Mouse (Mus musculus): Measurements from ENCODE around the gene Olfr1497. TPM values are rescaled to one million over a fixed set of nuclear protein-coding genes. Genes with fewer than 3 reads are reported as not detected.
"Not testable (repeated sequence)": the region's sequence is repeated elsewhere in the genome, so short reads cannot be mapped to it uniquely, and the experiment has no call there.

Olfr1497 gene
- not detected in 2 replicates for polyA plus RNA-seq (2015; fragmentation: Nextera tagmentation; extraction: Ambion mirVana)

DNA sequence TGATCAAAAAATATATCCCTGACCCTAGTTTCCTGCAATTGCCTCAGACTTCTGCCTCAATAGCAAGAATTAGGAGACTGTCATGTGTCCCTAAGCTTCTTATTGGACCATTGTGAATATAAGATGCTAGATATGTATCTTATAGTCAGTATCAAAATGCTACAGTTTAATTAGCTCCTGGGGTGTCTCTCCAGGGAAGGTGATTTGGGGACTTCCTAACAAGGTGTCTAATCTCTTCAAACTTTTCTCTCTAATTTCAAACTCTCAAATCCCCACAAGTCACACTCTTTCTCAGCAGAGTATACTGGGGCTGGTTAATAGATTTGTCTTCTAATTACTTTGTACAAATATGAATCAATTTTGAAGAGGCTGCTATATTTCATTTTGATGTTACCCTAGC, at the start of gene Olfr1497:
Gene Olfr1497 (minus strand): TSS at position 101 of the 400 bp plus-strand sequence.
- H3K27ac ChIP-seq (replicated peaks), result no peak within 1 kb of the TSS
- H3K27me3 ChIP-seq, result no peaks in the 10 kb centered on the region
- ATAC-seq (replicated peaks), result no peak
- no peaks in the 10 kb centered on the region for H3K9me3 ChIP-seq
- H3K4me3 ChIP-seq, result no peak within 1 kb of the TSS
- no peak within 1 kb of the TSS for H3K9ac ChIP-seq (replicated peaks)
- no peaks in the 10 kb centered on the region for H3K4me1 ChIP-seq
- H3K36me3 ChIP-seq, result no peaks in the 10 kb centered on the region
- no peak within 1 kb of the TSS for H3K4me2 ChIP-seq (replicated peaks)

DNA sequence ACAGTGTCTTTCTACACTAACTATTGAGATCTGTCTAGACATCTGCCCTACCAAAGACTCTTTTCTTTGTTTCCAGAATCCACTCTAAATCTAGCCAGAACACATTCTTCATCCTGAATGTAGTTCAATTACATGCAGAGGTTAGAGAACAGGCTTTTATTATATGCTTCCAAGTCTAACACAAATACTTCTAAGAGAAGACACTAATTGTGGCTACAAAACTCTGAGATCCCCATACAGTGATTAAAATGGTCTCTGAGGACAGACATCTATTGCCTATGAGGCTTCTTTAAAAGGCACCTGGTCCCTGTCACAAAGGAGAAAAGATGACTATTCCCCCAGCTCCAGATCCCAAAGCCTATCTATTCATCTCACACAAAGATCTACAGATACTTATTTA, 32.4 kb upstream of the Olfr1497 start, which contains the start of gene Olfr1500:
Gene Olfr1500 (minus strand): TSS at position 101 of the 400 bp plus-strand sequence.
- Histone ChIP-seq H3K4me2 (replicated peaks) (no peak within 1 kb of the TSS), H3K9me3 (no peaks in the 10 kb centered on the region), H3K27me3 (no peaks in the 10 kb centered on the region), H3K36me3 (no peaks in the 10 kb centered on the region), H3K4me1 (no peaks in the 10 kb centered on the region), H3K27ac (replicated peaks) (no peak within 1 kb of the TSS), H3K9ac (replicated peaks) (no peak within 1 kb of the TSS), H3K4me3 (no peak within 1 kb of the TSS)
- ATAC-seq (replicated peaks), result no peak

DNA sequence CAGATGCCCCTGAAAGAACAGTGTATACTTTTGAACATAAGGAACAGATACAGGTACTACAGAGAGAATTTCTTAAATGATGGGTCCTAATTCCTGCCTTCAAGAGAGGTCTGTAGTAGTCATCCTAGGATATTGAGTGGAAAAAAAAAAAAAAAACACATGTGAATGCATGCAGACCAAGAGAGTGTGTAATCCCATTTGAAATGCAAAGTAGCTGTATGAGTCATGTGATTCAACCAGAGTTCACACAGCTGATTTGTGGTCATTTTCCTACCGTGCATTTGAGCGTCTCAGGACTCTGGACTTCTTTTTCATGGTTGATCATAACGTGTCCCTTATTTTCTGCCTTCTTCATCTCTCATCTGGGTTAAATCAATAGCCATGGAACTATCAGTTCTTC, 30.4 kb upstream of the Olfr1497 start:
- no peak for ATAC-seq (replicated peaks)
- H3K4me1 ChIP-seq, result no peaks in the 10 kb centered on the region
- H3K9ac ChIP-seq (replicated peaks), result no peak overlapping the region
- H3K4me3 ChIP-seq, result no peak overlapping the region
- no peaks in the 10 kb centered on the region for H3K27me3 ChIP-seq
- no peaks in the 10 kb centered on the region for H3K9me3 ChIP-seq
- no peaks in the 10 kb centered on the region for H3K36me3 ChIP-seq
- no peak overlapping the region for H3K27ac ChIP-seq (replicated peaks)
- WGBS, result 65% methylated on average over 3 of the region's 3 CpGs
- H3K4me2 ChIP-seq (replicated peaks), result no peak overlapping the region

DNA sequence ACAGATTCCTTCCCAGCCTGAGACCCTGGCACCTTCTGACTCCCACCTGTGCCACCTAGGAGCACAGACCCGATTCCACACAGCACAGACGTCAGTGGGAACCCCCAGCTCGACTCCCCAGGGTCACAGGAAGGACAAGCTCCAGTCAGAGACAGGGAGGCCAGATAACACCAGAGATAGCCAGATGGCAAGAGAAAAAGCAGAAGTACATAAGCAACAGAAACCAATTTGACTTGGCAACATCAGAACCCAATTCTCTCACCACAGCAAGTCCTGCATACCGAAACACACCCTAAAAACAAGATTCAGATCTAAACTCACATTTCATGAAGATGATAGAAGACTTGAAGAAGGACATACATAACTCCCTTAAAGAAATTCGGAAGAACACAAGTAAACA, 22.8 kb upstream of the Olfr1497 start:
- no peaks in the 10 kb centered on the region for H3K36me3 ChIP-seq
- H3K27ac ChIP-seq (replicated peaks), result no peak overlapping the region
- WGBS, result 64% methylated on average over 5 of the region's 5 CpGs
- ATAC-seq (replicated peaks), result no peak
- H3K4me1 ChIP-seq, result no peaks in the 10 kb centered on the region
- H3K4me2 ChIP-seq (replicated peaks), result no peak overlapping the region
- H3K4me3 ChIP-seq, result no peak overlapping the region
- H3K9ac ChIP-seq (replicated peaks), result no peak overlapping the region
- no peaks in the 10 kb centered on the region for H3K27me3 ChIP-seq
- H3K9me3 ChIP-seq, result no peaks in the 10 kb centered on the region

DNA sequence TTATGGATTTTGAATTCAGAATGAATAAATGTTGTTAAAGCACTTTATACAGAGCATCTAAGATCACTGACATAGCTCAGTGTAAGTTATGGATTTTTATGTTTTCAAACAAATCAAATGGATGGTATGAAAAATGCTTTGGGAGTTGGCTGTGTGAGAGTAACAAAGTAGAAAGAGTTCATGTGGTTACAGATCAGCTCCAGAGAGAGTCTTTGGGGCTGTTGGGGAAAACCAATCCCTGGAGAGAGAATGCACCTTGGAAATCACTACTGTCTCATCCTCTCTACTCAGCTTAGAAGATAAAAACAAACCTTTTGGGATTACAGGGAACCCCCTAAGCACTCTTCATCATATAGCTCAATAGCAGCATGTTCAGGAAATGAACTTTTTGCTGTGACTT, 21.3 kb upstream of the Olfr1497 start, which contains the start of gene Olfr1499:
Gene Olfr1499 (minus strand): TSS at position 101 of the 400 bp plus-strand sequence.
- Histone ChIP-seq H3K27ac (replicated peaks) (no peak within 1 kb of the TSS), H3K4me3 (no peak within 1 kb of the TSS), H3K9ac (replicated peaks) (no peak within 1 kb of the TSS), H3K9me3 (no peaks in the 10 kb centered on the region), H3K4me1 (no peaks in the 10 kb centered on the region), H3K4me2 (replicated peaks) (no peak within 1 kb of the TSS), H3K36me3 (no peaks in the 10 kb centered on the region), H3K27me3 (no peaks in the 10 kb centered on the region)
- ATAC-seq (replicated peaks), result no peak

DNA sequence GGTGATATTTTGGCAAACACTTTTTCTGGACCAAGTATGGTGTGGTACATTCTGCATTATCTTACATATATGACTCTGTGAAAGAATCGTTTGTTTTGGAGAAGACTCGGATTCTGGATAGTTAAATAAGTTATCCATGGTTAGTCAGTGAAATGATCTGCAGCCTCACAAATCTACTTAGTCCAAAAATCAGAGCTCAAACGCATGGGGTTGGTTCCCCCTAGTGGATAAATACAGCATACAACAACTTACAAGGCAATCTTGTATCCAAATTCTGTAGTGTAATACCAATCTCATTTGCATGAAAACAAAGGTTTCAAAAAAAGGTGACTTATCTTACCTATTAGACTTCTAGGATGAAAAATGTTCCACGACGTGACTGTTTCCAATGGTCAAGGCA, 20.8 kb upstream of the Olfr1497 start:
- ATAC-seq (replicated peaks), result no peak
- 35% methylated on average over 5 of the region's 5 CpGs for WGBS

DNA sequence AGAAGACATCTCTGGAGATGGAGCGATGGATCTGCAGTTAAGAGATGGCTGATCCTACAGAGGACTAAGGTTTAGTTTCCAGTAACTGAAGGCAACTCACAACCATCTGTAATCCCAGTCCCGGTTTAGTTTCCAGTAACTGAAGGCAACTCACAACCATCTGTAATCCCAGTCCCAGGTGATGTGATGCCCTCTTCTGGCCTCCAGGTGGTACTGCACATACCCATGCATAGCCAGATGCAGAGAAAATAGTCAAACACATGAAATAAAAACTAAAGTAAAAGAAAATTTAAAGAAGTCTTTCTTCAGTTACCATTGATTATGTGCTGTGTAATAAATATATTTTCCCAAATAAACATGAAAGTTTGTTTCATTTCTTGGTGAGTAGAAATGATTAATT, 14.8 kb upstream of the Olfr1497 start:
- ATAC-seq (replicated peaks), result no peak
- H3K4me3 ChIP-seq, result no peak overlapping the region
- H3K4me1 ChIP-seq, result no peaks in the 10 kb centered on the region
- H3K27ac ChIP-seq (replicated peaks), result no peak overlapping the region
- H3K27me3 ChIP-seq, result no peaks in the 10 kb centered on the region
- WGBS, result 62% methylated on average over 2 of the region's 2 CpGs
- H3K9me3 ChIP-seq, result no peaks in the 10 kb centered on the region
- no peaks in the 10 kb centered on the region for H3K36me3 ChIP-seq
- H3K9ac ChIP-seq (replicated peaks), result no peak overlapping the region
- H3K4me2 ChIP-seq (replicated peaks), result no peak overlapping the region

More for the DNA sequence above, 20.8 kb upstream of the Olfr1497 start:
- no peak overlapping the region for H3K4me3 ChIP-seq
- H3K9ac ChIP-seq (replicated peaks), result no peak overlapping the region
- H3K27me3 ChIP-seq, result no peaks in the 10 kb centered on the region
- H3K4me2 ChIP-seq (replicated peaks), result no peak overlapping the region
- no peak overlapping the region for H3K27ac ChIP-seq (replicated peaks)
- no peaks in the 10 kb centered on the region for H3K36me3 ChIP-seq
- no peaks in the 10 kb centered on the region for H3K9me3 ChIP-seq
- no peaks in the 10 kb centered on the region for H3K4me1 ChIP-seq

DNA sequence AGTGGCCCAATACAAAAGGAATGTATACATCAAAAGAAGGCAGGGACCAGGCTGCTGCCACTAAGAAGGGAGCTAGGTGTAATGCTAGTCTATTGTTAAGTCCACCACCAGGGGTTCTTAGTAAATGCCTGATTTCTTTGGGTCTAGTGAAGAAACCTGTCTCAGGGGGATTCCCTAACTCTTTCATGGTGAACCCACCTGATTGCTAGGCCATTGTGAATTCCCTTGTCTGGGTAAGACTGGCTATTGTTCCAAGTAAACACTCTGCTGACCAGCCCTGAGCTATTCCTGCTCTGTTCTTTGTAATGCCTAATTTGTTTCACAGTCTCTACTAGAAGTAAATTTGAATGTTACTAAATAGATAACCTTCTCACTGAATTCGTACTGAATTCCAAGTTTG, 7.5 kb upstream of the Olfr1497 start:
- not testable (repeated sequence) for H3K36me3 ChIP-seq; H3K4me3 ChIP-seq; ATAC-seq (replicated peaks); H3K9me3 ChIP-seq; H3K27me3 ChIP-seq; H3K9ac ChIP-seq (replicated peaks); H3K4me2 ChIP-seq (replicated peaks); H3K27ac ChIP-seq (replicated peaks); H3K4me1 ChIP-seq
- 74% methylated on average over 1 of the region's 1 CpGs for WGBS

DNA sequence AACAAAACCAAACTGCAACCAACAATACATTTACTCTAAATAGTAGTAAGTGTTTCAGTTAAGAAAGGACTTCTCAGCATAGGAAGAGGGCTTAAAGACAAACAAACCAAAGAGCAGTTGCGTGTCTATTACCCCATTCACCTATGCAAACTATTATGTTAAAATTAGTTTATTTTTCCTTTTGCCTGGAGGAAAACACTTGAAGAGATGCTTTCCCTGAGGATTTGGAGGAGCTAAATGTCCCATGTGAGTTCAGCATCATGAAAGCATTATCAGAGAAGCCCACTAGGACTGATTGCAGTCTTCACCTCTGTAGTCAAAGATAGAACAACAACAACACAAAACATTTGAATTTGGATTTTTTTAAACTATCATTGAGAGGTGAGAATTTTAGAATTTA, 20.4 kb downstream of the Olfr1497 start, which contains the start of gene Olfr1496:
Gene Olfr1496 (plus strand): TSS at position 301 of the 400 bp plus-strand sequence.
- no peak for ATAC-seq (replicated peaks)
- Histone ChIP-seq H3K9ac (replicated peaks) (no peak within 1 kb of the TSS), H3K4me2 (replicated peaks) (no peak within 1 kb of the TSS), H3K27ac (replicated peaks) (no peak within 1 kb of the TSS), H3K4me1 (no peaks in the 10 kb centered on the region), H3K9me3 (no peaks in the 10 kb centered on the region), H3K36me3 (no peaks in the 10 kb centered on the region), H3K4me3 (no peak within 1 kb of the TSS), H3K27me3 (no peaks in the 10 kb centered on the region)
- WGBS, result 87% methylated on average over 1 of the region's 1 CpGs

DNA sequence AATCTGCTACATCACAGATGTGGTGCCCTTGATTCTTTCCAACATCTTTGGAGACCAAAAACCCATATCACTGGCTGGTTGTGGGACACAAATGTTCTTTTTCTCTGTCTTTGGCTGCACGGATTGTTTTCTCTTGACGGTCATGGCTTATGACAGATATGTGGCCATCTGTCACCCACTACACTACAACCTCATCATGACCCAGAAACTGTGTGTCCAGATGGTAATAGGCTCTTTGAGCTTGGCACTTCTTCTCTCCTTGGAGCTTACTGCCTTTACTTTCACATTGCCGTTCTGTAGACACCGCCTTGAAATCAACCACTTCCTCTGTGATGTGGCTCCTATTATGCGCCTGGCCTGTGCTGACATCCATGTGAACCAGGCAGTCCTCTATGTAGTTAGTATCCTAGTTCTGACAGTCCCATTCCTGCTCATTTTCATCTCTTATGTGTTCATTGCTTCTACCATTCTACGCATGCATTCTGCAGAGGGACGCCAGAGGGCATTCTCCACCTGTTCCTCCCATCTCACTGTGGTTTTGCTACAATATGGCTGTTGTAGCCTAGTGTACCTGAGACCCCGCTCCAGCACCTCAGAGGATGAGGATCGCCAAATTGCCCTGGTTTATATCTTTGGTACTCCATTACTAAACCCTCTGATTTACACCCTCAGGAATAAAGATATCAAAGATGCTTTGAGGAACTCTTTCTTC, 29.3 kb downstream of the Olfr1497 start:
- Histone ChIP-seq H3K27me3 (no peaks in the 10 kb centered on the region), H3K4me3 (no peak overlapping the region), H3K36me3 (no peaks in the 10 kb centered on the region), H3K4me1 (no peaks in the 10 kb centered on the region), H3K4me2 (replicated peaks) (no peak overlapping the region), H3K27ac (replicated peaks) (no peak overlapping the region), H3K9ac (replicated peaks) (no peak overlapping the region), H3K9me3 (no peaks in the 10 kb centered on the region)
- ATAC-seq (replicated peaks), result no peak
- 90% methylated on average over 9 of the region's 9 CpGs for WGBS

DNA sequence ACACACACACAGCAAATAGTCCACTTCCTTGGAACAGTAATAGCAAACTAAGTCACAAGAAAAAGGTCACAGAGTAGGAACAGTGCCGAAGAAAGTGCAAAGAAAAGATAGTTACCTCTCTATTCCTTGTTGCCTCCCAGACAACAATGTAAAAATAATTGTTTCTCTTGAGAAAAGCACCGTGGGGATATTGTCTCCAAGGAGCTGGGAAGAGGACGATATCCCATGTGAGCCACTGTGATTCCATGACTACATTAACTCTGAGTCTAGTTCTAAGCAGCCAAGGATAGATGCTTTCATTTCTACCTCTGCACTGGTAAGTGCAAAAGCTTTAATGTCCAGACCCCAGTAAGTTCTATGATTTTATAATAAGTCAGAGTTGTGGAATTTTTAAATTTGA, 33.7 kb downstream of the Olfr1497 start, which contains the start of gene Olfr1495:
Gene Olfr1495 (plus strand): TSS at position 301 of the 400 bp plus-strand sequence.
- Histone ChIP-seq H3K27me3 (no peaks in the 10 kb centered on the region), H3K4me3 (no peak within 1 kb of the TSS), H3K36me3 (no peaks in the 10 kb centered on the region), H3K9ac (replicated peaks) (no peak within 1 kb of the TSS), H3K4me1 (no peaks in the 10 kb centered on the region), H3K9me3 (no peaks in the 10 kb centered on the region), H3K27ac (replicated peaks) (no peak within 1 kb of the TSS), H3K4me2 (replicated peaks) (no peak within 1 kb of the TSS)
- no peak for ATAC-seq (replicated peaks)
- WGBS, result 86% methylated on average over 3 of the region's 3 CpGs

DNA sequence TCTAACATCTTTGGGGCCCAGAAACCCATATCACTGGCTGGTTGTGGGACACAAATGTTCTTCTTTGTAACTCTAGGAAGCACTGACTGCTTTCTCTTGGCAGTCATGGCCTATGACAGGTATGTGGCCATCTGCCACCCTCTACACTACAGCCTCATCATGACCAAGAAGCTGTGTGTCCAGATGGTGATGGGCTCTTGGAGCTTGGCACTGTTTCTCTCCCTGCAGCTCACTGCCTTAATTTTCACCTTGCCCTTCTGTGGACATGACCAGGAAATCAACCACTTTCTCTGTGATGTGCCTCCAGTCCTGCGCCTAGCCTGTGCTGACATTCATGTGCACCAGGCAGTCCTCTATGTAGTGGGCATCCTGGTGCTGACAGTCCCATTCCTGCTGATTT, 48.6 kb downstream of the Olfr1497 start:
- no peak for ATAC-seq (replicated peaks)
- Histone ChIP-seq H3K4me1 (no peaks in the 10 kb centered on the region), H3K27ac (replicated peaks) (no peak overlapping the region), H3K9me3 (no peaks in the 10 kb centered on the region), H3K4me3 (no peak overlapping the region), H3K9ac (replicated peaks) (no peak overlapping the region), H3K4me2 (replicated peaks) (no peak overlapping the region), H3K36me3 (no peaks in the 10 kb centered on the region), H3K27me3 (no peaks in the 10 kb centered on the region)
- WGBS, result 95% methylated on average over 1 of the region's 1 CpGs

Data from forebrain, embryonic 15.5 days (tissue).